Mouse (Mus musculus) spleen, postnatal 4 days (tissue): ENCODE results near the gene Ahsa1.
"Not testable (repeated sequence)": the region's sequence is repeated elsewhere in the genome, so short reads cannot be mapped to it uniquely, and the experiment has no call there.

ENCODE experiments used
- DNase-seq, 2 experiments: peaks; one replicate each; pipeline ENCODE4 v3.0.0; 2022; ENCODE audit warnings: low spot score in 2 of 2

Gene Ahsa1

GRCm38 (mm10) chr12:87281766-87282165 is 15.5 kb downstream of the Ahsa1 start:
- DNase-seq = no peak

GRCm38 (mm10) chr12:87282743-87283142 is 16.5 kb downstream of the Ahsa1 start:
- no peak for DNase-seq

- no peak for DNase-seq
Measured at GRCm38 (mm10) chr12:87283706-87284105, 17.4 kb downstream of the Ahsa1 start.

- DNase-seq = no peak
Measured at GRCm38 (mm10) chr12:87284268-87284667, 18.0 kb downstream of the Ahsa1 start.

DNA sequence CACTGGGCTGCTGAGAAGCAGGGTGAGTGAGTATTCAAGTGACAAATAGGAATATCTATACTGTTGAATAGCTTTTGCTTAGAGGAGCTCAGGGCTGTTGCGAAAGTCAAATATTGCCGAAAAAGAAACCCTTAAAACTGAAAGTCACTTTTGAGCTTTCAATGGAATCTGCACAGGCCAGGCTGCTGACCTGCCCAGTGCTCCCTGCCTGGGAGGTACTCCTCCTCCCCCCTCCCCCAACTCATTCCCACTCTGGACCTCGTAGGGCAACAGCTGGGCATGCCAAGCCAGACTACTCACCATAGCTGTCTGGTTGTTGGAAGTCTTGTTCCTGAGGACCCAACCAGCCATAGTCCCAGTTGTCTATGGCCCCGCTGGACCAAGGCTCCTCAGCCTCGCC is 18.4 kb downstream of the Ahsa1 start:
- DNase-seq = no peak

DNA sequence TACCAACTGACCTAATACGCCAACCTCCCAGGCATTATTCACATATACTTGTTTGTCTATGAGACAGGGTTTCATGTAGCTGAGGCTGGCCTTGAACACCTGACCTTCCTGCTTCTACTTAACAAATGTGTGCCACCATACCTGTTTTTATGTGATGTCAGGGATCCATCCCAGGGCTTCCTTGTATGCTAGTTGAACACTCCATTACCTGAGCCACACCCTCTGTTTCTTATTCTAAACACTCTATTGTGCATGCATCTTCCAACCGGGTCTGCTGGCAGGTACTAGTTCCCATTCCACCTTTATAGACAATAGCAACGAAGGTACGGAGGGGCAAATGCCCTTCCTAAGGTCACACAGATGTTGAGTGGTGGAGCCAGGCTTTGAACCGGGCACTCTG is 22.8 kb downstream of the Ahsa1 start:
- no peak for DNase-seq

GRCm38 (mm10) chr12:87293934-87294333 is 27.7 kb downstream of the Ahsa1 start:
- no peak for DNase-seq

GRCm38 (mm10) chr12:87299037-87299656 is 32.9 kb downstream of the Ahsa1 start:
- DNase-seq = no peak

DNA sequence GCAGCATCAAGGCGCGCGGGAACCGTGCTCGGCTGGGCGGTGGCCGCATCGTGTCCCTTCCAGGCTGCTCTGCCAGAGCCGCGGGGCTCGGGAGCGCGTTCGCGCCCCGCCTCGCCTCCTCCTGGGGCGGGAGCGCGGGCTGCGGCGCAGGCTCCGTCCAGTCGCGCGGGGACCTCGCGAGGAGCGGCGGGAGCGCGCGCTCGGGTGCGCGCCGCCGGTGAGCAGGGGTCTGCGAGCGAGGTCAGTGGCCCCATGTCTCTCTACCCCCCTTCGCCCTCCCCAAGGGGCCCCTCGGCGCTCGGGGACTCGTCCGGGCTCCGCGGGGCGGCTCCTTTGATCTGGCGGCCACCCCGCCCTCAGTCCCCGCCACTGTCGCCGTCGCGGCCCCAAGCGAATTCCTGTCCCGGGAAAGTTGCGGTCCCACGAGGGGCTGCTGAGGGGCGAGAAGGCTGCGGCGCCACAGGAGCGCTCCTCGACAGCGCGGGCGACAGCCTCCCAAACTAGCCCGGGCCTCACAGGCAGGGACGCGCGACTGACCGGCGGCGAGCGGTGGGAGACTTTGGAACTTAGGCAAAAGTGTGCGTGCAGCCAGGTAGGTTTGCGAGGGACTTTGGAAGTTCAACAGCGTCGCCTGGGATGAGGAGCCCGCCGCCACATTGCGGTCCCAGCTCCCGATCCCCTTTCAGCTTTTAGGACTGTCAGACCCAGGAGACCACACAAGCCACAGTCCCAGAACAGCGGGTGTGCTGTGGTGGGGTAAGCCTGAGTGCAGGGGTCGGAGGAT is 33.6 kb downstream of the Ahsa1 start, which contains the start of gene Ism2:
Ism2 (minus strand) TSS at position 49 of the 784 bp plus-strand sequence.
- DNase-seq = no peak

DNA sequence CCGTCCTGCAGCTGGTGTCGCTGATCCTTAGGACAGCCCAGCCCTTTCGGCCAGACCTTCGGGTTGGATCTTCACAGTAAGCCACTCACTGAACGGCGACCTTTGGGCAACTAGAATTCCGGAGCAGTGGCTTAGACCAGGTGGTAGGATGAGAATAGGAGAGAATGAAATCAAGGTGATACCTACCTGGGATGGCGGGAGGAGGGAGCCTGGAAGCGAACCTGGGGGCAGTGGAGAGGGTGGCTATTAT is 34.1 kb downstream of the Ahsa1 start:
- no peak for DNase-seq

DNA sequence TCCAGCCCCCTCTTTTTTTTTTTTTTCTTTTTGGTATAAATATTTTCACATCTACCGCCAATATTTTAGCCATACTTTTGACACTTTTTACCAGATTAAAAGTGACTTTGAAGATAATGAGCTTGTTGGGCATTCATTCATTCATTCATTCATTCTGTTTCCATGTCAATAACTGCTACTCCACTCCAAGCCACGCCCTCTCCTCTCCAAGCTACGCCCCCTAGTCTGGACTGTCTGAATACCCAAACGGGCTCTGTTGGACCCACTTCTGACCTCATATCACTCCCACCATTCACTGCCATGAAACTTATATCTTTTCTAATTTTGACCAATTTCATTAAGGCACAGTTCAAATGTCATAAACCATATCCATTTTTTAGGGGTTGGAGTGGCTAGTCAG is 34.9 kb downstream of the Ahsa1 start:
- no peak for DNase-seq

GRCm38 (mm10) chr12:87305767-87306583 is 39.7 kb downstream of the Ahsa1 start:
- no peak for DNase-seq

DNA sequence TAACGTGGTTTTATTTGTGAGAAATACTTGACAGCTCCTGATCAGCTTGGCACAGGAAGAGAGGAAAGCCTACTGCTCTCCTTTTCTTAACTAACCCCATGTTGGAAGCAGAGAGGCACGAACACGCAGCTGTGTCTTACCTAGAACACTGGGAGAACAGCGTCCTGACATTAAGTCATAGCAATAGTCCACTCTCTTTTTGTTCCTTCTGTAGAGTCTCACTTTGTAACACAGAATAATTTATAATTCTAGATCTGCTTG is 40.2 kb downstream of the Ahsa1 start:
- not testable (repeated sequence) for DNase-seq

GRCm38 (mm10) chr12:87313098-87313497 is 46.8 kb downstream of the Ahsa1 start:
- no peak for DNase-seq

DNA sequence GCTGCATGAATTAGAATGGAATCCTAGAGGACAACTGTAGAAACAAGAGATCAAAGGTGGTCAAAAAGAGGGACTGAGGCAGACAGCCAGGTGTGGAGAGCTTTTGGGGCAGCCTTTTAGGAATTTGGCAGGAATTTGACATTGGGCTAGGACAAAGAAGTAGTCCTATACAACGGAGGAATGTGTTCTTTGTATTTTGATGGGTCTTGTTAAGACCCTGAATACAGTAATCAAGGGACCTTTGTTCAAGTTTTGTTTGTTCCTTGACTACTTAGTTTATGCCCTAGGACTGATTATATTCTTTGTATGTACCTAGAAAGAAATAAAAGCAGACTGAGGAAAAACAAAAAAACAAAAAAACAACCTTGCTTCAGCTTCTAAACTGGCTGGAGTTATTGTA is 51.7 kb downstream of the Ahsa1 start:
- DNase-seq = no peak

DNA sequence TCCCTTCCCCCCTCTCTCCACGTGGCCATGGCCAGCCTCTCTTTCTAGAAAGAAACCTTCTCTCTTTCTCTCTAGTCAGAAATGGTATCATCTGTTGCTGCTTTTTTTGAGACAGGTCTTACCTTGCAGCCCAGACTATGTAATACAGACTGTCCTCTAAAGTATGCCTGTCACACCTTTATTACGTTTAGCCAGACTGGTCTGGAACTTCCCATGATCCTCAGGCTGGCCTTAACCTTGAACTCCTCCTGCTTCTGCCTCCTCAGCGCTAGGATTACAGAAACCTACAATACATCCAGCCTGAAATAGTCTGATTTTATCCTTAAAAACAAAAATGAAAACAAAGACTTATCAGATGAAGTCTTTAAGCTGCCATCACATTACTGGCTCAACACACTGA is 53.0 kb downstream of the Ahsa1 start:
- no peak for DNase-seq
